Mouse (Mus musculus): ENCODE measurements around the gene Dhx57. TPM values are rescaled to one million over a fixed set of nuclear protein-coding genes. Genes with fewer than 3 reads are reported as not detected.
"Not testable (repeated sequence)": the region's sequence is repeated elsewhere in the genome, so short reads cannot be mapped to it uniquely, and the experiment has no call there.

The Dhx57 gene
- polyA plus RNA-seq, 1 experiment from 2014 or later, result 15.1 TPM

DNA sequence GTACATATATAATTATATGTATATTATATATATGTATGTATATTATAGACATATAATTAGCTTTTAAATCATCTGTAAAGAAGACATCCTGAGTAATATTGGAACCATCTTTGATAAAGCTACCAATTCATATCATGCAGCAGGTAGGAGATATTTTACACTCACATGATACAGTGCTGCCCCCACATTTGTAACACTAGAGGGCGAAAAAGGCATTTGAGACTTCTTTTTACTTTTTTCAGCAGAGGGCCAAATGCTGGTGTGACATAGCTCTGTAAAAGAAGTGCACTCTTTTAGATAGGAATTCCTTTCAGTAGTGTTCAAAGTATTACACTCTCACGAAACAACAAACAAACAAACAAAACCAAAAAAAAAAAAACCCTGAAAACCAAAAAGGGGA, 872 bp upstream of the Dhx57 start:
- no peaks in the 10 kb centered on the region for H3K27me3 ChIP-seq (ENCODE audit: low read depth, poor library complexity, severe bottlenecking)
- no peaks in the 10 kb centered on the region for H3K36me3 ChIP-seq
- DNase-seq (ENCODE audit: low spot score), result no peak
- no peaks in the 10 kb centered on the region for H3K9me3 ChIP-seq (replicated peaks)
- no peak overlapping the region for H3K27ac ChIP-seq (replicated peaks)
- peaks cover 15% of the 10 kb centered on the region for H3K4me1 ChIP-seq
- H3K4me3 ChIP-seq, result no peak overlapping the region
- WGBS, result 20% methylated on average over 2 of the region's 2 CpGs

GRCm38 (mm10) chr17:80289280-80290073, 799 bp downstream of the Dhx57 start:
- peak overlapping the region; percentile 91 for H3K27ac ChIP-seq (replicated peaks)
- no peaks in the 10 kb centered on the region for H3K9me3 ChIP-seq (replicated peaks)
- 1% methylated on average over 30 of the region's 30 CpGs for WGBS
- peak overlapping the region; percentile 76 for H3K4me3 ChIP-seq
- no peaks in the 10 kb centered on the region for H3K36me3 ChIP-seq
- no peak for DNase-seq (ENCODE audit: low spot score)
- H3K27me3 ChIP-seq (ENCODE audit: low read depth, poor library complexity, severe bottlenecking), result no peaks in the 10 kb centered on the region
- H3K4me1 ChIP-seq, result peaks cover 15% of the 10 kb centered on the region

DNA sequence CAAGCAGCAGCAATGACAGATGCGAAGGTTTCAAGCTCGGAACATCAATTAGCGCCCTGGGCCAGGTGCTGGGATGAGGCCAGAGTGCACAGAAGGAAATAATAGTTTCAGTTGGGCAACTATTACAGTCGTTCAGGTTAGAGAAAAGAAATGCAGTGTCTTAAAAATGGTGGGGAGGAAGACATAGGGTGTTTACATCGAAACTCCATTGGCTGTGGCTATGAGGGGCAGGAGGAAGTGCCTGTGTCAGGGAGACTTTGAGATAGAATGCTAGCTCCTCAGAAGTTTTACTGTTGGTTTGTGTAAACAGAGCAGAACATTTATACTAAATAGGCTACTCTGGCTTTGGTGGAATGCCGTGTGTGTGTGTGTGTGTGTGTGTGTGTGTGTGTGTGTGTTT, 2.3 kb downstream of the Dhx57 start:
- H3K4me3 ChIP-seq, result no peak overlapping the region
- WGBS, result 94% methylated on average over 6 of the region's 6 CpGs
- H3K27ac ChIP-seq (replicated peaks), result no peak overlapping the region
- no peak for DNase-seq (ENCODE audit: low spot score)
- no peaks in the 10 kb centered on the region for H3K9me3 ChIP-seq (replicated peaks)
- peaks cover 15% of the 10 kb centered on the region for H3K4me1 ChIP-seq
- H3K36me3 ChIP-seq, result no peaks in the 10 kb centered on the region
- no peaks in the 10 kb centered on the region for H3K27me3 ChIP-seq (ENCODE audit: low read depth, poor library complexity, severe bottlenecking)

DNA sequence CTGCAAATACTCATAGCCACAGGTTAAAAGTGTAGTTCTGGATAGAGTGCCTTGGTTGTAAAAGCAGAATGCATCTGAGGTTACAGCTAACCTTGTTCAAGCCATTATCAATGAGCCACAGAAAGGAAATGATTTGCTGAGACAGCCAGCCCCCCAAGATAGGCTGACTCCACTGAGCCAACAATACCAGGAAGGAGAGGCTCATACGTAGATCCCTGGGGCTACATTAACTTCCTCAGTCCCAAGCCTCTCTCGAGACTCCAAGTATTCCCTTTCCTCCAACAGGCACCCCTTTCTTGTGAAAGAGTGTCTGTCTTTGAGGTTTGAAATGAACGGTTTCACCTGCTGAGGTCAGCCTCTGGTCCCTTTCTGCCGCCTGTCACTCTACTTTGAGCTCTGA, 5.8 kb downstream of the Dhx57 start:
- peaks cover 21% of the 10 kb centered on the region for H3K36me3 ChIP-seq
- DNase-seq (ENCODE audit: low spot score), result no peak
- no peaks in the 10 kb centered on the region for H3K9me3 ChIP-seq (replicated peaks)
- H3K27me3 ChIP-seq (ENCODE audit: low read depth, poor library complexity, severe bottlenecking), result no peaks in the 10 kb centered on the region
- 81% methylated on average over 4 of the region's 4 CpGs for WGBS
- peaks cover 13% of the 10 kb centered on the region for H3K4me1 ChIP-seq
- H3K27ac ChIP-seq (replicated peaks), result no peak overlapping the region
- H3K4me3 ChIP-seq, result no peak overlapping the region

DNA sequence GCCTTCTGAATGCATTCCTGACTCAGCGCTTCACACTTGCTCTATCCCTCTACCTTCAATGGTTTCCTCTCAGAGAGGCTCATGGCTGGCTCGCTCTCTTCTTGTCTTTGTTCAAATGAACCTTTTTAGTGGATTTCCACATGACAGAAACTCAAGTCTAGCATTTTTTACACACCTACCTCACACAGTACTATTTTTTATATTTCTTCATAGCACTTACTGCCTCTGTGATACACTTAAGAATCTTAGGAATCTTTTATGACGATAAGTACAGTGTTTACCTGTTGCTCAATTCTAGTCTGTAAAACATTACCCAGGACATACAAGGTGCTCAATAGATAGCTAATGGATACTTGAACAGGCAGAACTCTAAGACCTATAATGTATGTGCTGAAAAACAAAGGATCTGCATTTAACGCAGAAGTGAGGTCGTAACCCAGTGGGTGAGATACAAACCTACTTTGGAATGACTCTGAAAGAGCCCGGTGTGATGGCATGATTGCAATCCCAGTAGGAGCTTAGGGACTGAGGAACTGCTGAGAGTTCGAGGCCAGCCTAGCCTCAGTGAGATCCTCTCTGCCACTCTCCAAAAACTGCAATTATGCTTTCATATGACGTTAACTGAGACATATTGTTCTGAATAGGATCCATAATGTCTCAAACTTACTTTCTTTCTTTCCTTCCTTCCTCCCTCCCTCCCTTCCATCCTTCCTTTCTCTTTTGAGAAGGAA, 10.8 kb downstream of the Dhx57 start:
- H3K27me3 ChIP-seq (ENCODE audit: low read depth, poor library complexity, severe bottlenecking), result no peaks in the 10 kb centered on the region
- no peak for DNase-seq (ENCODE audit: low spot score)
- H3K27ac ChIP-seq (replicated peaks), result no peak overlapping the region
- H3K4me1 ChIP-seq, result no peaks in the 10 kb centered on the region
- H3K9me3 ChIP-seq (replicated peaks), result no peaks in the 10 kb centered on the region
- peaks cover 66% of the 10 kb centered on the region for H3K36me3 ChIP-seq
- WGBS, result 93% methylated on average over 8 of the region's 8 CpGs
- H3K4me3 ChIP-seq, result no peak overlapping the region

- no peaks in the 10 kb centered on the region for H3K9me3 ChIP-seq (replicated peaks)
- DNase-seq (ENCODE audit: low spot score), result no peak
- no peak overlapping the region for H3K4me3 ChIP-seq
- no peak overlapping the region for H3K27ac ChIP-seq (replicated peaks)
- no peaks in the 10 kb centered on the region for H3K4me1 ChIP-seq
- H3K27me3 ChIP-seq (ENCODE audit: low read depth, poor library complexity, severe bottlenecking), result no peaks in the 10 kb centered on the region
- WGBS, result 92% methylated on average over 4 of the region's 4 CpGs
- H3K36me3 ChIP-seq, result peaks cover 78% of the 10 kb centered on the region
Observed at GRCm38 (mm10) chr17:80278255-80278654, 12.0 kb downstream of the Dhx57 start.

DNA sequence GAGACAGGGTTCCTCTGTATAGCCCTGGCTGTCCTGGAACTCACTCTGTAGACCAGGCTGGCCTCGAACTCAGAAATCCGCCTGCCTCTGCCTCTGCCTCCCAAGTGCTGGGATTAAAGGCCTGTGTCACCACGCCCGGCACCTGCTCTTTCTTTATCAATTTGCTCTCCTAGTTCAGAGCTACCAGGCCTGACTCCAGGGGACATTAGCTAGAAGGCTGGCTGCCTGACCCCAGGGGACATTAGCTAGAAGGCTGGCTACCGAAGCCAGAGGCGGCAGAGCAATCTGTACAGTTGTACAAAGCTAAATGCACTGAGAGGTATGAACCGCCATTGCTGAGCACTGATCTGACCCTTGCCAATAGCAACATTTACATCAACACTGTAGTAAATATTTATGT, 19.7 kb downstream of the Dhx57 start:
- H3K27ac ChIP-seq (replicated peaks); H3K4me3 ChIP-seq; H3K4me1 ChIP-seq; H3K27me3 ChIP-seq (ENCODE audit: low read depth, poor library complexity, severe bottlenecking); H3K9me3 ChIP-seq (replicated peaks); DNase-seq (ENCODE audit: low spot score): not testable (repeated sequence)
- WGBS, result 97% methylated on average over 7 of the region's 7 CpGs
- peaks cover 92% of the 10 kb centered on the region for H3K36me3 ChIP-seq

DNA sequence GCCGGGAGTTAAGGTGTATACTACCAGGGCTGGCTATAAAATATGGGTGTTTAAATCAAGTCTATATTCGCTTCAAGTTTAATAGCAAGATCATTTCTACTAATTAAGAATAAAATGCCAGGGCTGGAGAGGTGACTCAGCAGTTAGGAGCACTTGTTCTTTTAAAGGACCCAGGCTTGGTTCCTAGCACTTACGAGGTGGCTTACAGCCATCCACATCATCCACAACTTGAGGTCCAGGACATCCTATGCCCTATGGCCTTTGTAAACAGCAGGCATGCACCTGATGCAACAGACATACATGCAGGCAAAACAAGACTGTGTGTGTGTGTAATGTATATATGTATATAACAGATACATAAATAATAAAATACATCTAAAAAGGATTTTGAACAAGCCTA, 22.1 kb downstream of the Dhx57 start:
- Histone ChIP-seq H3K4me3 (no peak overlapping the region), H3K27ac (replicated peaks) (no peak overlapping the region), H3K36me3 (peaks cover 92% of the 10 kb centered on the region), H3K27me3 (ENCODE audit: low read depth, poor library complexity, severe bottlenecking) (no peaks in the 10 kb centered on the region), H3K9me3 (replicated peaks) (no peaks in the 10 kb centered on the region), H3K4me1 (no peaks in the 10 kb centered on the region)
- no peak for DNase-seq (ENCODE audit: low spot score)
- 97% methylated on average over 3 of the region's 3 CpGs for WGBS

GRCm38 (mm10) chr17:80267065-80267464, 23.2 kb downstream of the Dhx57 start:
- no peak for DNase-seq (ENCODE audit: low spot score)
- H3K27ac ChIP-seq (replicated peaks), result no peak overlapping the region
- peaks cover 91% of the 10 kb centered on the region for H3K36me3 ChIP-seq
- no peaks in the 10 kb centered on the region for H3K9me3 ChIP-seq (replicated peaks)
- WGBS, result 89% methylated on average over 4 of the region's 4 CpGs
- H3K27me3 ChIP-seq (ENCODE audit: low read depth, poor library complexity, severe bottlenecking), result no peaks in the 10 kb centered on the region
- no peak overlapping the region for H3K4me3 ChIP-seq
- H3K4me1 ChIP-seq, result no peaks in the 10 kb centered on the region

DNA sequence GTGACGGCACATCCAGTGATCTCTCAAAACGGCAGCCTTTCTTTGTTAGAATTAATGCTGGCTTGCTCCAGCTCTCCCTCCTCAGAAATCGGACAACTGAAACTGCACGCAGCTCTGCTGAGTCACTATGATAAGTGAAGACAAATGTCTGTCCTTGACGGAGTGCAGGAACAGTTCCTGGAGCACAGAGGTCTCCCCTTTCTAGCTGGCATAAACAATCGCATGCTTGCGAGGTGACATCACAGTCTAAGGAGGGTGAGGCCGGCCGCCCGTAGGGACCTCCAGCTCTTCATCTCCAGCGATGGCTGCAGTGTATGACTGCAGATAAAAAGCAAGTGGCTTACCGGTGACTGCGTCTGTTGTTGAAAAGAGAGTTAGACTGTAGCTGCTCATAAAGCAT, 35.1 kb downstream of the Dhx57 start:
- H3K27me3 ChIP-seq (ENCODE audit: low read depth, poor library complexity, severe bottlenecking), result no peaks in the 10 kb centered on the region
- WGBS, result 78% methylated on average over 13 of the region's 13 CpGs
- no peak overlapping the region for H3K4me3 ChIP-seq
- H3K4me1 ChIP-seq, result no peaks in the 10 kb centered on the region
- DNase-seq (ENCODE audit: low spot score), result peak; percentile 32
- no peaks in the 10 kb centered on the region for H3K9me3 ChIP-seq (replicated peaks)
- H3K36me3 ChIP-seq, result peaks cover 100% of the 10 kb centered on the region
- no peak overlapping the region for H3K27ac ChIP-seq (replicated peaks)

GRCm38 (mm10) chr17:80254421-80254820, 35.9 kb downstream of the Dhx57 start:
- Histone ChIP-seq H3K9me3 (replicated peaks) (no peaks in the 10 kb centered on the region), H3K36me3 (peaks cover 100% of the 10 kb centered on the region), H3K27ac (replicated peaks) (no peak overlapping the region), H3K27me3 (ENCODE audit: low read depth, poor library complexity, severe bottlenecking) (no peaks in the 10 kb centered on the region), H3K4me1 (no peaks in the 10 kb centered on the region), H3K4me3 (no peak overlapping the region)
- no peak for DNase-seq (ENCODE audit: low spot score)
- 98% methylated on average over 5 of the region's 5 CpGs for WGBS

- WGBS, result 80% methylated on average over 13 of the region's 13 CpGs
- Histone ChIP-seq H3K36me3 (peaks cover 100% of the 10 kb centered on the region), H3K27me3 (ENCODE audit: low read depth, poor library complexity, severe bottlenecking) (no peaks in the 10 kb centered on the region), H3K4me3 (no peak overlapping the region), H3K4me1 (no peaks in the 10 kb centered on the region), H3K27ac (replicated peaks) (no peak overlapping the region), H3K9me3 (replicated peaks) (no peaks in the 10 kb centered on the region)
- no peak for DNase-seq (ENCODE audit: low spot score)
Observed at GRCm38 (mm10) chr17:80252757-80253525, 37.3 kb downstream of the Dhx57 start.

GRCm38 (mm10) chr17:80243116-80243515, 47.2 kb downstream of the Dhx57 start:
- Histone ChIP-seq H3K9me3 (replicated peaks) (no peaks in the 10 kb centered on the region), H3K4me1 (no peaks in the 10 kb centered on the region), H3K4me3 (no peak overlapping the region), H3K36me3 (peaks cover 99% of the 10 kb centered on the region), H3K27ac (replicated peaks) (no peak overlapping the region), H3K27me3 (ENCODE audit: low read depth, poor library complexity, severe bottlenecking) (no peaks in the 10 kb centered on the region)
- no peak for DNase-seq (ENCODE audit: low spot score)
- 83% methylated on average over 13 of the region's 13 CpGs for WGBS

Measured in midbrain, embryonic 10.5 days (tissue).